Mouse (Mus musculus): ENCODE measurements around the gene Ddah2. TPM values are rescaled to one million over a fixed set of nuclear protein-coding genes. Genes with fewer than 3 reads are reported as not detected.
"Not testable (repeated sequence)": the region's sequence is repeated elsewhere in the genome, so short reads cannot be mapped to it uniquely, and the experiment has no call there.

Gene Ddah2
- polyA plus RNA-seq, 1 experiment from 2014 or later = 15.8 TPM

DNA sequence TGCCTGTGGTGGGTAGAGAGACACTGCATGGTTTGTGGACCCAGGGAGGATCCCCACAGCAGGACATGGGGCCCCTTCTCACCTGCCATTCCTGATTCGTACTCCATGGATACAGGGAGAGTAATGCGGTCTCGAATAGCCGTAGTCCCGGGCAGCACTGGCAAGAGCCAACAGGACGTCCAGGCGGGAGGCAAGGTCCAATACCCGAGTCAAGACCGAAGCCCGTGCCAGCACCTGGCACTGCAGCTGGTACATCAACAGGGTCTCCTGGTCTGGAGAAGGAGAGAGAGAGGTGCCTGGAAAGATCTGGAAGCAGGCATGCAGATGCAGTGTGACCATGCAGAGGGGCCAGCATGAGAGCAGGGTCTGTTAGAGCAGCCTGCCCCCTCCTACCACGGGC is 27.6 kb upstream of the Ddah2 start:
- H3K27ac ChIP-seq (ENCODE audit: low read depth) = no peak overlapping the region
- H3K9ac ChIP-seq (replicated peaks) = no peak overlapping the region
- H3K27me3 ChIP-seq (ENCODE audit: insufficient read depth, low read length) = no peaks in the 10 kb centered on the region
- TF ChIP-seq EP300 (IDR thresholded peaks at IDR 0.05; ENCODE audit: low read depth) = no peak
- TF ChIP-seq CTCF (IDR thresholded peaks at IDR 0.05; ENCODE audit: low read depth) = no peak
- DNase-seq (peak; percentile 14), ATAC-seq (no peak)
- peaks cover 14% of the 10 kb centered on the region for H3K4me1 ChIP-seq (ENCODE audit: insufficient read depth)
- H3K36me3 ChIP-seq (replicated peaks; ENCODE audit: insufficient read depth, low read length) = no peaks in the 10 kb centered on the region
- H3K4me2 ChIP-seq (ENCODE audit: low read depth, low read length) = no peak overlapping the region
- H3K4me3 ChIP-seq (ENCODE audit: low read depth, low read length) = no peak overlapping the region
- no peaks in the 10 kb centered on the region for H3K9me3 ChIP-seq (ENCODE audit: low read length)
- WGBS (ENCODE audit: insufficient replicate concordance) = 91% methylated on average over 11 of the region's 11 CpGs

DNA sequence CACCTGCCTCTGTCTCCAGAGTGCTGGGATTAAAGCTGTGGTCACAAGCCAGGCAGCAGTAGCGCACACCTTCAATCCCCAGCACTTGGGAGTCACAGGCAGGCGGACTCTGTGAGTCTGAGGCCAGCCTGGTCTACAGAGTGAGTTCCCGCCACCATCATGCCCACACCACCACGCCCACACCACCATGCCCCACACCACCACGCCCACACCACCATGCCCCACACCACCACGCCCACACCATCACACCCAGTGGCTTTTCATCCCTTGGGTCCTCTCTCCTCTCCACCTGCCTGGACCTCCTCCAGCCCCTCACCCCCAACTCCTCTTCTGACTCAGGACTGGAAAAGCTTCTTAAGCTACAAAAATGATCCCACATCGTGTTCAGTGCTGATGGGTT is 27.0 kb upstream of the Ddah2 start:
- TF ChIP-seq EP300 (IDR thresholded peaks at IDR 0.05; ENCODE audit: low read depth) (no peak), CTCF (IDR thresholded peaks at IDR 0.05; ENCODE audit: low read depth) (no peak)
- H3K36me3 ChIP-seq (replicated peaks; ENCODE audit: insufficient read depth, low read length) = no peaks in the 10 kb centered on the region
- H3K27me3 ChIP-seq (ENCODE audit: insufficient read depth, low read length) = no peaks in the 10 kb centered on the region
- DNase-seq (peak; percentile 18), ATAC-seq (no peak)
- no peaks in the 10 kb centered on the region for H3K9me3 ChIP-seq (ENCODE audit: low read length)
- H3K27ac ChIP-seq (ENCODE audit: low read depth) = no peak overlapping the region
- H3K9ac ChIP-seq (replicated peaks) = no peak overlapping the region
- no peak overlapping the region for H3K4me2 ChIP-seq (ENCODE audit: low read depth, low read length)
- peaks cover 14% of the 10 kb centered on the region for H3K4me1 ChIP-seq (ENCODE audit: insufficient read depth)
- WGBS (ENCODE audit: insufficient replicate concordance) = 78% methylated on average over 7 of the region's 7 CpGs
- no peak overlapping the region for H3K4me3 ChIP-seq (ENCODE audit: low read depth, low read length)

DNA sequence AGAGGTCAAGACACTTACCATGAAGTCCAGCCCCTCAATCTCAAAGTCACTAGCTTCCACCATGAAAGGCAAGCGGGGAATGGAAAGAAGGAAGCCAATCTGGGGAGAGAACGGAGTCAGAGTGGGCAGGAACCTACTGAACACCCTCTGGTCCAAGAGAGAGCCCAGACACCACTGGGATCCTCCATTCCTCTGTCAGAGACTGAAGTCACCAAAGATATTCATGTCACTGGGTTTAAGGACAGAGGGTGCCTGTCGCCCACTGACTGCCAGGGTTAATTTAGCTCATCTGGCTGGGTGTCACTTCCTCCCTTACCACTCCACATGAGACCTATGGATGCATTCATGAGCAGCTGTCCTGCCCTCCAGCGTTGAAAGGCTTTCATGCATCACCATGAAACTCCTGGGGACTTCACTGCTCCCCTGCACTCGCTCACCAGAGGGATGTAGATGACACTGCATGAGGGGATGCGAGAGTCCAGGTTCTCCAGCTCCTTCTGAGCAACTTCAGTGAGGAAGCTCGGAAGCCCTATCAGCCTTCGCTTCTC is 26.4 kb upstream of the Ddah2 start:
- no peaks in the 10 kb centered on the region for H3K27me3 ChIP-seq (ENCODE audit: insufficient read depth, low read length)
- no peak for TF ChIP-seq EP300 (IDR thresholded peaks at IDR 0.05; ENCODE audit: low read depth)
- TF ChIP-seq CTCF (IDR thresholded peaks at IDR 0.05; ENCODE audit: low read depth) = peak; percentile 46
- H3K36me3 ChIP-seq (replicated peaks; ENCODE audit: insufficient read depth, low read length) = no peaks in the 10 kb centered on the region
- no peak overlapping the region for H3K4me2 ChIP-seq (ENCODE audit: low read depth, low read length)
- 65% methylated on average over 8 of the region's 8 CpGs for WGBS (ENCODE audit: insufficient replicate concordance)
- DNase-seq (peak; percentile 20), ATAC-seq (no peak)
- peaks cover 14% of the 10 kb centered on the region for H3K4me1 ChIP-seq (ENCODE audit: insufficient read depth)
- no peak overlapping the region for H3K4me3 ChIP-seq (ENCODE audit: low read depth, low read length)
- H3K27ac ChIP-seq (ENCODE audit: low read depth) = no peak overlapping the region
- no peak overlapping the region for H3K9ac ChIP-seq (replicated peaks)
- H3K9me3 ChIP-seq (ENCODE audit: low read length) = no peaks in the 10 kb centered on the region

DNA sequence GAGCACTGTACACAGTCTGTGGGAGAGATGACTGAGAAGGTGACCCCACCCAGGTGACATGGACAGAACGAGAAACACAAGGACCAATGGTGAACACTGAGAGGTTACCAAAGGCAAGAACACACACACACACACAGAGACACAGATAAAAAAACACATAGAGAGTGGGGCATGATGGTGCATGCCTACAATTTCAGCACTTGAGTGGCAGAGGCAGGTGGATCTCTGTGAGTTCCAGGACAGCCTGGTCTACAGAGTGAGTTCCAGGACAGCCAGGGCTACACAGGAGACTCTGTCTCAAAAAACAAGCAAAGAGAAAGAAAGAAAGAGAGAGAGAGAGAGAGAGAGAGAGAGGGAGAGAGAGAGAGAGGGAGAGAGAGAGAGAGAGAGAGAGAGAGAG is 25.1 kb upstream of the Ddah2 start:
- H3K27ac ChIP-seq (ENCODE audit: low read depth); H3K9ac ChIP-seq (replicated peaks); H3K4me2 ChIP-seq (ENCODE audit: low read depth, low read length); H3K36me3 ChIP-seq (replicated peaks; ENCODE audit: insufficient read depth, low read length); H3K27me3 ChIP-seq (ENCODE audit: insufficient read depth, low read length); ATAC-seq; H3K9me3 ChIP-seq (ENCODE audit: low read length); H3K4me3 ChIP-seq (ENCODE audit: low read depth, low read length); DNase-seq: not testable (repeated sequence)
- H3K4me1 ChIP-seq (ENCODE audit: insufficient read depth) = peaks cover 14% of the 10 kb centered on the region
- 46% methylated on average over 1 of the region's 1 CpGs for WGBS (ENCODE audit: insufficient replicate concordance)

DNA sequence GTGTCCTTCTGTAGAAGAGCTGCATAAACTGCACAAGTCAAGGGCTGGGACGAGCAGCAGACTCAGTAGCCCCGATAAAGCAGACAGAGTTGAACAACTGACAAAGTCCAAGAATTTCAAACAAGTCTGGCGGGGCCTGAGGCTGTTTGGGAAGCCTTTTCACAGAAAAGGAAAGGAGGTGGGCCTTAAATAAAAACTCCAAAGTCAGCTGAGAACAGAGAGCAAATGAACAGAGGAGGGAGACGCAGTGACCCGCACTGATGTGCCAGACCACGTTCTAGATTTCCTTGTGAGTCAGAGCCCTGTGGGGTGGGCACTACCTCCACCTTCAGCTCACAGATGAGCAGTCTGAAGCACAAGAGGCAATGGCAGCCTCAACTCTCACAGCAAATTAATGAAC is 23.9 kb upstream of the Ddah2 start:
- Histone ChIP-seq H3K4me2 (ENCODE audit: low read depth, low read length) (no peak overlapping the region), H3K4me1 (ENCODE audit: insufficient read depth) (peaks cover 7% of the 10 kb centered on the region), H3K36me3 (replicated peaks; ENCODE audit: insufficient read depth, low read length) (no peaks in the 10 kb centered on the region), H3K27ac (ENCODE audit: low read depth) (no peak overlapping the region), H3K9me3 (ENCODE audit: low read length) (no peaks in the 10 kb centered on the region), H3K4me3 (ENCODE audit: low read depth, low read length) (no peak overlapping the region), H3K9ac (replicated peaks) (no peak overlapping the region), H3K27me3 (ENCODE audit: insufficient read depth, low read length) (no peaks in the 10 kb centered on the region)
- no peak for TF ChIP-seq EP300 (IDR thresholded peaks at IDR 0.05; ENCODE audit: low read depth)
- no peak for TF ChIP-seq CTCF (IDR thresholded peaks at IDR 0.05; ENCODE audit: low read depth)
- 53% methylated on average over 6 of the region's 6 CpGs for WGBS (ENCODE audit: insufficient replicate concordance)
- no peak for DNase-seq
- ATAC-seq = no peak

DNA sequence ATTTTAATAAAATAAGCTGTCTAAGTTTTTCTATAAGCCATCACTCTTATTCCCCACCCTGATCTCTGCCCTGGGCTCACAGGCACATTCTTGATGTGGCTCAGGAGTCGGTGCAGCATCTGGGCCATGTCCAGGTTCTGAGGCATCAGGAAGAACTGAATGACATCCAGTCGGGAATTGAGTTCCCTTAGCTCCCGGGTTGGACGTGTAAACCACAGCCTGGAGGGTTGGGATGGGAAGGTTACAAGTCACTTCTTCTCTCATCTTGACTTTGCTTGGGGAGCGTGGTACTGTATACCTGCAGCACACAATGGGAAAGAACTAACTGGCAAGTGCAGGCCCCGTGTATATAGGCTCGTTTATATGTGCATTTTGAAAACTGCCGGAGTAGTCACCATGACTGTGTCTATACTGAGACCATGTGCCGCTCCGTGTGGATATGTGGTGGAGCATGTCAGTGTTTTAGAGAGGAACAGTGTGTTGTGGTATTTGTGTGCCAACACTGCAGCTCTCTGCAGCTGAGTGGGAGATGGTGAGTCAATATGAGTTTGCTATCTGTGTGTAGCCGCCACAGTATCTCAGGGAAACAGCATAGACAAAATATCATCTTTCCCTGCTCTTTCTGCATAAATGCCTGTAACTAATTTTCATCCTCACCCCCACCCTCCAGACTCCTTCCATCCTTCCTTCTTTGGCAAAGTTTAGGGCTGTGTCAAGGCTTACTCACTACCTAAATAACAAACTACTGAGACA is 19.5 kb upstream of the Ddah2 start:
- no peak overlapping the region for H3K4me2 ChIP-seq (ENCODE audit: low read depth, low read length)
- ATAC-seq = no peak
- no peak overlapping the region for H3K4me3 ChIP-seq (ENCODE audit: low read depth, low read length)
- TF ChIP-seq CTCF (IDR thresholded peaks at IDR 0.05; ENCODE audit: low read depth) (no peak), EP300 (IDR thresholded peaks at IDR 0.05; ENCODE audit: low read depth) (no peak)
- no peak overlapping the region for H3K27ac ChIP-seq (ENCODE audit: low read depth)
- no peak overlapping the region for H3K9ac ChIP-seq (replicated peaks)
- no peak for DNase-seq
- H3K4me1 ChIP-seq (ENCODE audit: insufficient read depth) = peaks cover 12% of the 10 kb centered on the region
- H3K36me3 ChIP-seq (replicated peaks; ENCODE audit: insufficient read depth, low read length) = no peaks in the 10 kb centered on the region
- no peaks in the 10 kb centered on the region for H3K27me3 ChIP-seq (ENCODE audit: insufficient read depth, low read length)
- 84% methylated on average over 11 of the region's 11 CpGs for WGBS (ENCODE audit: insufficient replicate concordance)
- no peaks in the 10 kb centered on the region for H3K9me3 ChIP-seq (ENCODE audit: low read length)

Measured in liver, postnatal 0 days (tissue).